Mouse (Mus musculus) erythroblast, embryonic 14.5 days (primary cell): ENCODE data around the gene Esr1.

Experiments used
- GATA1 ChIP-seq: IDR thresholded peaks from 2 replicates; pipeline ENCODE4 v1.6.1; 2012; ENCODE audit warnings: low read length, inconsistent platforms, mixed read lengths
- TAL1 ChIP-seq: IDR thresholded peaks from 3 replicates; pipeline ENCODE4 v1.6.1; 2012; ENCODE audit warnings: low read length, inconsistent platforms, mixed read lengths

- TF ChIP-seq TAL1: no peak
- TF ChIP-seq GATA1: no peak
Observed at GRCm38 (mm10) chr10:4824366-4824765, 213.0 kb downstream of the Esr1 start.
